Comparison of ENCODE assay signal across 20 mouse cellular contexts in the genomic region with DNA sequence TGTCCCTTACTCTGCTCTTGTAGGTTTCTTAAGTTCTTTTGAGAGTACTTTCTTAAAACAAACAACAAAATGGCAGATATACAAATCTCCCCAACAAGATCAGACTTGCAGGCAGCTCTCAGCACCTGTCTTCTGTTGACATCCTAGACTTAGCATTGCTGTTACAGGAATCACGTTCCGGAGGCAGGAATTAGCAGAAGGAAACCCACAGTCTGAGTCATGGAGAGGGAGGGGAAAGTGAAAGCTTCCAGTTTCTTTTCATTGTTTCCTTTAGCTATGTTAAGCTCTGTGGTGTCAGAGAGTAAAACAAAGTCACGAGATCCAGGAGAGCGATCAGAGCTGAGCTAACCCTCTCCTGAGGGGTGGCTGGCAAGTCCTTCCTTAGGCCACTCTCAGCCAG. TPM values are rescaled to one million over a fixed set of nuclear protein-coding genes. Genes with fewer than 3 reads are reported as not detected.
A peak's percentile ranks its signal among the peaks of the same experiment; 100 is the strongest.
DNase-seq lines count a peak whose midpoint lies in the region; ATAC-seq and TF ChIP-seq lines count a peak whose summit lies in the region.
"Had no signal": no experiment of that assay in that cellular context is flagged by ENCODE, and none has a peak within 500 bp of the region (broad histone marks: within the 10 kb centered on the region; RNA-seq: fewer than 3 reads in every experiment).

No protein-coding gene starts in this region.

- no peak overlapping the region for H3K4me2 ChIP-seq in intestine, embryonic 15.5 days (replicated peaks)
- no peak overlapping the region for H3K4me2 ChIP-seq in intestine, embryonic 16.5 days (ENCODE audit: low read depth, low read length)
- H3K4me2 ChIP-seq: heart, embryonic 15.5 days; kidney, embryonic 15.5 days; limb, embryonic 15.5 days; neural tube, embryonic 12.5 days had no signal

- no peaks in the 10 kb centered on the region for H3K36me3 ChIP-seq in intestine, embryonic 15.5 days
- no peaks in the 10 kb centered on the region for H3K36me3 ChIP-seq in intestine, embryonic 16.5 days (ENCODE audit: control insufficient read depth, insufficient read depth, low read length)
- H3K36me3 ChIP-seq in small intestine, adult 2 months (ENCODE audit: control insufficient read depth, insufficient read depth, low read length): no peaks in the 10 kb centered on the region
- H3K36me3 ChIP-seq: forebrain, embryonic 10.5 days; heart, embryonic 15.5 days; hindbrain, embryonic 10.5 days; kidney, embryonic 15.5 days; limb, embryonic 15.5 days; neural tube, embryonic 12.5 days had no signal

- ATAC-seq in intestine, embryonic 15.5 days: 0 out of 2 replicates have a peak, but pooled peaks have one; percentile 3
- no peak for ATAC-seq in intestine, embryonic 16.5 days
- ATAC-seq in inflammation-experienced regulatory T-cells, adult 6 months: no peak

- H3K27me3 ChIP-seq in intestine, embryonic 15.5 days (replicated peaks): no peaks in the 10 kb centered on the region
- no peaks in the 10 kb centered on the region for H3K27me3 ChIP-seq in intestine, embryonic 16.5 days (replicated peaks; ENCODE audit: control insufficient read depth, insufficient read depth, low read length)
- H3K27me3 ChIP-seq in small intestine, adult 2 months (ENCODE audit: control insufficient read depth, insufficient read depth, low read length): no peaks in the 10 kb centered on the region
- H3K27me3 ChIP-seq: heart, embryonic 15.5 days; kidney, embryonic 15.5 days; limb, embryonic 15.5 days; neural tube, embryonic 12.5 days had no signal

- H3K27ac ChIP-seq in intestine, embryonic 15.5 days: no peak overlapping the region
- H3K27ac ChIP-seq in intestine, embryonic 16.5 days (ENCODE audit: low read length): no peak overlapping the region
- peak overlapping the region; percentile 77 for H3K27ac ChIP-seq in small intestine, adult 2 months (ENCODE audit: insufficient read depth, low read depth, low read length)
- H3K27ac ChIP-seq: forebrain, embryonic 10.5 days; heart, embryonic 15.5 days; hindbrain, embryonic 10.5 days; kidney, embryonic 15.5 days; limb, embryonic 15.5 days; neural tube, embryonic 12.5 days had no signal

- no peak overlapping the region for H3K9ac ChIP-seq in intestine, embryonic 15.5 days
- no peak overlapping the region for H3K9ac ChIP-seq in intestine, embryonic 16.5 days (ENCODE audit: low read depth, low read length)
- H3K9ac ChIP-seq: heart, embryonic 15.5 days; kidney, embryonic 15.5 days; limb, embryonic 15.5 days; neural tube, embryonic 12.5 days had no signal

- TF ChIP-seq POLR2A in small intestine, adult 2 months (IDR thresholded peaks at IDR 0.05; ENCODE audit: low read depth, low read length): no peak

- no peaks in the 10 kb centered on the region for H3K9me3 ChIP-seq in intestine, embryonic 15.5 days
- H3K9me3 ChIP-seq in intestine, embryonic 16.5 days (ENCODE audit: control insufficient read depth, low read length): no peaks in the 10 kb centered on the region
- H3K9me3 ChIP-seq: forebrain, embryonic 10.5 days; heart, embryonic 15.5 days; hindbrain, embryonic 10.5 days; kidney, embryonic 15.5 days; limb, embryonic 15.5 days; neural tube, embryonic 12.5 days had no signal

- TF ChIP-seq CTCF in small intestine, adult 2 months (IDR thresholded peaks at IDR 0.05; ENCODE audit: extremely low read depth, insufficient read length, insufficient replicate concordance, low read depth, low read length): no peak

- peak; percentile 84 for DNase-seq in 416B (ENCODE audit: low read depth)
- DNase-seq in fat pad, adult 2 months (ENCODE audit: extremely low read depth, low read depth, low spot score): peak; percentile 73
- DNase-seq in cerebellum, adult 11 months: no peak
- no peak for DNase-seq in kidney, postnatal 10 days
- DNase-seq: cerebellum, postnatal 25 days; right cerebral cortex, postnatal 25 days; thymus, adult 18-20 months had no signal

- no peak overlapping the region for H3K4me3 ChIP-seq in intestine, embryonic 15.5 days (replicated peaks)
- no peak overlapping the region for H3K4me3 ChIP-seq in intestine, embryonic 16.5 days (ENCODE audit: low read length)
- H3K4me3 ChIP-seq in small intestine, adult 2 months (ENCODE audit: low read depth, low read length): no peak overlapping the region
- H3K4me3 ChIP-seq: forebrain, embryonic 10.5 days; heart, embryonic 15.5 days; hindbrain, embryonic 10.5 days; kidney, embryonic 15.5 days; limb, embryonic 15.5 days; neural tube, embryonic 12.5 days had no signal

- WGBS in intestine, embryonic 15.5 days: 53% methylated on average over 4 of the region's 4 CpGs
- 47% methylated on average over 4 of the region's 4 CpGs for WGBS in intestine, embryonic 16.5 days
- WGBS in small intestine, adult 2 months: 16% methylated on average over 4 of the region's 4 CpGs

- H3K4me1 ChIP-seq in intestine, embryonic 15.5 days (replicated peaks): no peaks in the 10 kb centered on the region
- H3K4me1 ChIP-seq in intestine, embryonic 16.5 days (ENCODE audit: control insufficient read depth, insufficient read depth, low read length): peaks cover 11% of the 10 kb centered on the region; the same call in 1 of the 2 replicates
- peaks cover 36% of the 10 kb centered on the region for H3K4me1 ChIP-seq in small intestine, adult 2 months (ENCODE audit: control insufficient read depth, insufficient read depth, insufficient read length, low read length)
- H3K4me1 ChIP-seq: forebrain, embryonic 10.5 days; hindbrain, embryonic 10.5 days; kidney, embryonic 15.5 days; limb, embryonic 15.5 days; neural tube, embryonic 12.5 days had no signal

RNA-seq across cellular contexts. Expression of gene Sectm1a, which starts 9.9 kb away (rescaled TPM):
- 3.0 and 5.1 TPM in 2 replicates for polyA plus RNA-seq in intestine, embryonic 15.5 days (2015; fragmentation: Nextera tagmentation; extraction: Ambion mirVana)
- polyA plus RNA-seq in intestine, embryonic 16.5 days (2015; fragmentation: Nextera tagmentation; extraction: Ambion mirVana): 7.0 and 10.4 TPM in 2 replicates
- 1.4 and 4.1 TPM in 2 replicates for polyA plus RNA-seq in small intestine, adult 2 months (2012; rRNA removed)
- not detected for polyA plus RNA-seq in inflammation-experienced regulatory T-cells, adult 6 months (2017; shearing (Covaris generic))
- polyA plus RNA-seq: embryonic facial prominence, embryonic 11.5 days; forebrain, embryonic 10.5 days; heart, embryonic 15.5 days; hindbrain, embryonic 10.5 days; midbrain, postnatal 0 days; neural tube, embryonic 12.5 days had no signal

RNA-seq across cellular contexts. Expression of gene Tex19.2, which starts 27.5 kb away (rescaled TPM):
- not detected in 2 replicates for polyA plus RNA-seq in intestine, embryonic 15.5 days (2015; fragmentation: Nextera tagmentation; extraction: Ambion mirVana)
- polyA plus RNA-seq in intestine, embryonic 16.5 days (2015; fragmentation: Nextera tagmentation; extraction: Ambion mirVana): not detected in 2 replicates
- polyA plus RNA-seq in small intestine, adult 2 months (2012; rRNA removed): 0.05 TPM in 1 of 2 replicates, not detected in the other
- not detected for polyA plus RNA-seq in inflammation-experienced regulatory T-cells, adult 6 months (2017; shearing (Covaris generic))
- polyA plus RNA-seq: embryonic facial prominence, embryonic 11.5 days; heart, embryonic 15.5 days; hindbrain, embryonic 10.5 days; kidney, embryonic 15.5 days; limb, embryonic 15.5 days; midbrain, postnatal 0 days; neural tube, embryonic 12.5 days had no signal

RNA-seq across cellular contexts. Expression of gene Sectm1b, which starts 27.6 kb away (rescaled TPM):
- 0.73 and 0.93 TPM in 2 replicates for polyA plus RNA-seq in intestine, embryonic 15.5 days (2015; fragmentation: Nextera tagmentation; extraction: Ambion mirVana)
- polyA plus RNA-seq in intestine, embryonic 16.5 days (2015; fragmentation: Nextera tagmentation; extraction: Ambion mirVana): 0.93 and 2.6 TPM in 2 replicates
- polyA plus RNA-seq in small intestine, adult 2 months (2012; rRNA removed): 152 and 325 TPM in 2 replicates
- not detected for polyA plus RNA-seq in inflammation-experienced regulatory T-cells, adult 6 months (2017; shearing (Covaris generic))
- polyA plus RNA-seq: embryonic facial prominence, embryonic 11.5 days; forebrain, embryonic 10.5 days; heart, embryonic 15.5 days; hindbrain, embryonic 10.5 days; midbrain, postnatal 0 days; neural tube, embryonic 12.5 days had no signal

RNA-seq across cellular contexts. Expression of gene Cd7, which starts 51.7 kb away (rescaled TPM):
- polyA plus RNA-seq in intestine, embryonic 15.5 days (2015; fragmentation: Nextera tagmentation; extraction: Ambion mirVana): 5.6 and 6.1 TPM in 2 replicates
- polyA plus RNA-seq in intestine, embryonic 16.5 days (2015; fragmentation: Nextera tagmentation; extraction: Ambion mirVana): 6.7 and 7.9 TPM in 2 replicates
- polyA plus RNA-seq in small intestine, adult 2 months (2012; rRNA removed): 41.0 and 57.7 TPM in 2 replicates
- polyA plus RNA-seq in inflammation-experienced regulatory T-cells, adult 6 months (2017; shearing (Covaris generic)): 100 to 1,000 TPM in 1 of 3 experiments, 10 to 100 TPM in 2; 51.7 to 149 (median 51.9) TPM
- polyA plus RNA-seq: embryonic facial prominence, embryonic 11.5 days; forebrain, embryonic 10.5 days; hindbrain, embryonic 10.5 days; midbrain, postnatal 0 days had no signal

RNA-seq across cellular contexts. Expression of gene Tex19.1, which starts 55.0 kb away (rescaled TPM):
- polyA plus RNA-seq in intestine, embryonic 15.5 days (2015; fragmentation: Nextera tagmentation; extraction: Ambion mirVana): not detected in 2 replicates
- polyA plus RNA-seq in intestine, embryonic 16.5 days (2015; fragmentation: Nextera tagmentation; extraction: Ambion mirVana): not detected in 2 replicates
- polyA plus RNA-seq in small intestine, adult 2 months (2012; rRNA removed): not detected in 2 replicates
- not detected for polyA plus RNA-seq in inflammation-experienced regulatory T-cells, adult 6 months (2017; shearing (Covaris generic))
- polyA plus RNA-seq: embryonic facial prominence, embryonic 11.5 days; forebrain, embryonic 10.5 days; heart, embryonic 15.5 days; hindbrain, embryonic 10.5 days; kidney, embryonic 15.5 days; limb, embryonic 15.5 days; liver, embryonic 16.5 days; midbrain, postnatal 0 days; neural tube, embryonic 12.5 days had no signal

Comparison
In these comparisons a context has a peak if more than half of its experiments do, and no peak if none do; other contexts are left out.
1. DNase-seq: peak in 416B (single experiment) and fat pad, adult 2 months (single experiment); none in cerebellum, adult 11 months (single experiment) and kidney, postnatal 10 days (single experiment).
2. RNA of gene Sectm1b, which starts 27.6 kb away (polyA plus RNA-seq): 152 to 325 TPM in small intestine, adult 2 months; 0.93 to 2.6 TPM in intestine, embryonic 16.5 days, 0.73 to 0.93 TPM in intestine, embryonic 15.5 days and not detected in inflammation-experienced regulatory T-cells, adult 6 months; every median in the first group is over 10 times any median in the second.